Mouse (Mus musculus) c-Kit-negative CD71-positive TER-119-positive erythroid progenitor cells, embryonic 14.5 days (primary cell): ENCODE data around the gene Asic2.
"Not testable (repeated sequence)": the region's sequence is repeated elsewhere in the genome, so short reads cannot be mapped to it uniquely, and the experiment has no call there.

Source experiments
- DNase-seq: peaks from one replicate; pipeline ENCODE4 v3.0.0-alpha.2; 2013; ENCODE audit warnings: low read depth, low spot score

Asic2 gene

DNA sequence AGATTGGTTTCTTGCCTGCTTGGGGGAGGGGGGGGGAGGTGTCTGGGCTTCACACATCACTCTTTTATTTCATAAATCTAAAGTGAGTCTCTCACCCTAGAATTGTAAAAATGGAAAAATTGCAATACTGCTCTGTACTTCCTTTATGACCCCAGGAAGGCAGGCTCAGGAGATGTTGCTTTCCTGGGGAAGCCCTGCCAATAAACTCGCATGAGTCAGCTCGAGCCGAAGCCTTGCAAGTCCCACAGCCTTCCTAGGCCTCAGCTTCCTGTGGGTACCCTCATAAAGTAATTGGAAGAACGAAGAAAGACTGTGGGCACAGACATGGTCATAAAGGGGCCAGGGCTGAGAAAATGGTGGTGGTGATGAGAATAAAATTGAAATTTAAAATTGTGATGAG lies 607.2 kb downstream of the Asic2 start:
- no peak for DNase-seq

DNA sequence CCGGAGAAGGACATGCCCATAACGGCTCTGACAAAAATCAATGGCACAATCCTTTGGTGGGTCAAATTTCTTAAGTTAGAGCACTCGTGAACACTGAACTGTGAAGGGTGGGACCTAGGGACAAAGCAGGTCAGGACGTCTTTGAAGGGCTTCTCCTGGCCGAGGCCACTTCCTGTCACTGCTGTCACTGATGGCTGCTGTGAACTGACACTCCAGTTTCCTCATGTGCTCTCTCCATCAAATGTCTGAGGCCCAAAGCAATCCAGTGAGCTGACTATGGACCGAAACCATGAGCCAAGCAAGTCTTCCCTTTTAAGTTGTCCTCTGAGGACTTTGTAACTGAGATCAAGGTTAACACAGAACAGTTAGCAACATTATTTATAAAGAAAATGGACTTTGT lies 617.8 kb downstream of the Asic2 start:
- DNase-seq: not testable (repeated sequence)

DNA sequence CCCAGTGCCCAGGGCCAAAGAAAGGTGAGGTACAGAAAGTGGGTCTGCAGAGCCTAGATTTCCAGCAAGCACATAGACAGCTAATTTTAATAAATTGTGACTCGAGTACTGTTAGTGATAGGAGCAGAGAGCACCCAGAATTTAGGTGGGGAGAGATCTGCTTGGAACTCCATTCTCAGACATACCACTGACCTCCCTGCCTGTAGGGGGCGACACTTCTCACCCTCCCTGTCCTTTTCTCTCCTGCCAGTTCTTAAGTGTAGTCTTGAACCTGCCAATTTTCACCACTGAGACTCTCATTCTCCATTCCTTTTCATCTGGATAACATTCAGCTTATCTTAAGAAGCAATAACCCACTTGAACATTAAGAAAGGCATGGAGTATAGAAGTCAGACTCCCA lies 636.3 kb downstream of the Asic2 start:
- no peak for DNase-seq

DNA sequence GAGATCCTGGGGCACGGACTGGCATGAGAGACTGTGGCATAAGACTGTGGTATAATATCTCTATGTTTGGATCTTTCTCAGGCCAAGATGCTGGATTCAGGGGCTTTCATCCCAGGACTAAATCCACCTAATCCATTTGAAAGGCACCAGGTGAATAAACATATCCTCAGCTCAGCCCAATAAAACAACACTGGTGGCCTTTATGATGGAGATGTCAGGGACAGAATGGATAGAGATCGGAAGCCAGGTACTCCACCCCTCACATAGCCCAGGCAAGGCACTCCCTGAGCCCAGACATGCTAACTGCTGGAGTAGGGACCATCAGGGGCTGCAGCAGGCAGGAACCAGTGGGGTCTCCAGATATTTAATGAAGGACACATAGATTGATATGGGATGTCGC lies 637.3 kb downstream of the Asic2 start:
- DNase-seq: no peak

DNA sequence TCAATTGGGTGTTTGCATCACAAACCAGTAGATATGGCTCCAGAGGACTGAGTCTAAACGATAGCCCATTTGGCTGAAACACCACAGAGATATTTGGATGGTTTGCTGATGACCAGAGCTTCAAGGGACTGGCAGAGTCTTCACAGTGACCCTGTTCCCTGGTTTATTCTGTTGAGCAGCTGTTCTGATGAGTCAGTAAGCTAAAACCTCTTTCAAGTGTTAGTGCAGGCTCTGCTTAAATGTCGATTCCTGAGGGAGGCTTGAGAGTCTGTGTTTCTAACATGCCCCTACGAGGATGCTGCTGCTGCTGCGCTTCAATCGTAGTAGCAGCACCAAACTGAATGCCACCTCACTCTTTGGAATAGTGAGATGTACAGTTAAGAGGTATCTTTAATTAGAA lies 640.2 kb downstream of the Asic2 start:
- no peak for DNase-seq

DNA sequence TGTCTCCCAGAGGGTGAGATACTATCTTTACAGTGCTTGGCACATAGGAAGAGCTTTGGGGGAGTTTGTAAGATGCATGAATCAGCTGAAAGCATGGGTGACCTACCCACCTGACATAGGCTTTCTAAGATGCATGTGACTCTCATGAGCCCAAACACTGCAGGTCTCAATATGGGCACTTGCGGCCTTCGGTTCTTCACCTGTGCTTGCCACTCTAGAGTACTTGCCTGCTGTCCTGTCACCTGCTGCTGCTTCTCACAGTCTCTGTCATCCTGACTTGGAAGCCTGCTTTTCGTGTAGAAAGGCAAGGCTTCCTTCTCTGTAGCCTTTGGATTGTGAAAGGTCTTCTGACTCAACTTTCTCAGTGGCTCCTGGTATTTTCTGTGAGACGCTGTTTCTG lies 645.1 kb downstream of the Asic2 start:
- no peak for DNase-seq

DNA sequence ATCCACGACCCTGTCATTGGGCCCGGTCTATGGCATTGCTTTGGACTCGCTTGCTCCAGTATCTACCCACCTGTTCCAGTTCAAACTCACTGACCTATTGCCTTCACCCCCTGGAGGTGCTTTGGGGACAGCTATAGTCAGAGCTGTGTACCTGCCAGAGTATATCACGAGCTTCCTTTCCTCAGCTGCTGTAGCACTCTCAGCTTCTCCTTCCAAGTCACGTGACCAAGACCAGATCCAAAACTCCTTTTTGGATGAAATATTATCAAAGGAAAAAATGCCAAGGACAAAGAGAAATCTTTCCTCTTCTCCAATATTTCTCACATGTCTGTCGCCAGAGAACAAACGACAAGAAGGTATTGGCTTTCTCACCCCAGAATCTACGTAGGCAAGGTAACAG lies 645.8 kb downstream of the Asic2 start:
- no peak for DNase-seq

DNA sequence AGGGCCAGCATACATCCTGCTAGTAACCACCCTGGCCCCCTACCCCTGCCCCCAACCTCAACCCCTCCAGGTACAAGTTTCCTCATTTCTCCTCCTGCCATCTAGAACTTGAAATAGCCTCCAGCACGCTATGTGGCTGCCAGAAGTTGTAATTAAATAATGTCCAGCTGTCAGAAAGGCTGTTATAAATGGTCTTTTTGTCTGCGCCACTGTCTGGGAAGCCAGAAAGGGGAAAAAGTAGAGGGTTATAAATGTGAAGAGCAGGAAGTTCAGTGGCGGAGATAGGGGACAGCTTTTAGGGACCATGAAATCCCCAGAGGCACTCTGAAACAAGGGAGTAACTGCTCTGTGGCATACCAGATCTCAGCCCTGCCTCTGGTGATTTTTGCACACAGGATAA lies 678.2 kb downstream of the Asic2 start:
- DNase-seq: no peak

DNA sequence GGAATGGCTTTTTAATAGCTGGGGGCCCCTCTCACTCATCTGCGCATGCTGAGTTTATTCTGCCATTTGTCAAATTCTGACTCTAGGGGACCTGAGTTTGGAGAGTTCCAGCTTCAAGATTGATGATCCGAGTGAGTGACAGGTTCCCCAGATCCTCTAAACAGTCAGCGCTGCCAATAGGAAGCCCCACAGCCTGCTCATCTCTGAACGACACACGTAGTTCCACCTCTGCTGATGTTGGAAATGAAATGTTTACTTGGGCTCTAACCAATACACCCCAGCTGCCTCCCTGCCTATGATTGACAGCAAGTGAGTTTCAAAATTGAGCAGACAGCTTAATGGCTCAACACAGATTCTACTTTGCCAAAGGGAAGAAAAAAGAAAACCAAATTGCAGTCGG lies 685.1 kb downstream of the Asic2 start:
- no peak for DNase-seq

DNA sequence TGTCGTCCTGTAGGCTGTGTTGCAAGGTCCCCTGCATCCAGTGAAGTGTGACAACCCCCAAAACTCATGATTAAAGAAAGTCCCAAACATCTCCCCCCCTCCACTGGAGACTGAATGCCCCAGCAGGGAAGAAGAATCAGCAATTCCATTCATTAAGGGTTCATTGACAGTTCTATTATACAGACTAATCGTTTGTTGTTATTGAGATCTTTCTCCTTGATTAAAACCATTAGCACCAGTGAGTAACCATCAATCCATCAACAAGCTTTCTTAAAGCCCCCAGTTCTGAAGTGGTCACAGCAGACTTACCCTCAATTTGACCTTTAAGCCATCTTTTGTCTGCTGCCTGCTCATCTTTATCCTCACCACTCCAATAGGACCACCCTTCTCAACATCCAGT lies 688.2 kb downstream of the Asic2 start:
- DNase-seq: no peak

DNA sequence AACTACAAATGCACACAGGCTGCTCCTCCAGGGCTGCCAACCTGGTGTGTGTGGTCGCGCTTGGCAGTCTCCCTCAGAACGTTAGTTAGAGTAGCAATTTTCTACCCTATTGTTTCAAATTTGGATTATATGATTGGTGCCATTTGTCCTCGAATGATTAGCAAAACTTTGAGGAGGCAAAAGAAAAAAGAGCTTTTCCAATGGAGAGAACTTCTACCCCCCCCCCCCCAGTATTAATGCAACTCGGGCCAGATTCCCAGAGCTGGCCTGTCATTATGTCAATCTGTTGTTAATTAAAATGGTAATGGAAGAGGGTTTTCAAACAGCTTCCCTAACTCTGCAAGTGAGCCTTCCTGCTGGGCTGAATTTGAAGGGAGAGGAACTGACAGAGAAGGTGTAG lies 690.9 kb downstream of the Asic2 start:
- no peak for DNase-seq

DNA sequence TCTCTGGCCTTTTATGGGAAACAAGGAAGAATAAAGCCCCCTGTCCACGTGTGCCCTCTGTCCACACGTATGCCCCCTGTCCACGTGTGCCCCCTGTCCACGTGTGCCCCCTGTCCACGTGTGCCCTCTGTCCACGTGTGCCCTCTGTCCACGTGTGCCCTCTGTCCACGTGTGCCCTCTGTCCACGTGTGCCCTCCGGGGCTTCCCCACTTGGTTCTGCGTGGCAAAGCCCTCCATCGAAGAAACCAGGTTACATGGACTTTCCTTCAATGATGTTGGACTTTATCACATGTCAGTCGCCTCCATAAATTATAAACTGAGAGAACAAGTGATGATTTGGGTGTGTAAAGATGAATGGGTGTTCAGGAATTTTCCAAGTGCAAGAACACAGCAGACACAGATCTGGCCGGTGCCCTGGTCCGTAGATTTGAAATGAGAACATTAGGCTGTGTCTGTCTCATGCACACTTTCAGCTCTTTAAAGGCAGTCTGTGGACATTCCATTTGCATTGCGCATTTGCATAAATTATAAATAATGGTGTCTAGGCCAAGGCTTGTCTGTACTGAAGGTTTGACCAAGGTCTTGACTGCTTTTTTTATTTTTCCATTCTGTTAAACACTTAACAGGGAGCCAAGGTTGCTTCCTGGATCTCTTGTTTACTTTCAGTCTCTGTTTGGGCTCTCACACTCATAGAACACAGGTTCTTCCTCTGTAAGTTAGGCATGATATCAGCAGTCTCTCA lies 695.4 kb downstream of the Asic2 start:
- no peak for DNase-seq

DNA sequence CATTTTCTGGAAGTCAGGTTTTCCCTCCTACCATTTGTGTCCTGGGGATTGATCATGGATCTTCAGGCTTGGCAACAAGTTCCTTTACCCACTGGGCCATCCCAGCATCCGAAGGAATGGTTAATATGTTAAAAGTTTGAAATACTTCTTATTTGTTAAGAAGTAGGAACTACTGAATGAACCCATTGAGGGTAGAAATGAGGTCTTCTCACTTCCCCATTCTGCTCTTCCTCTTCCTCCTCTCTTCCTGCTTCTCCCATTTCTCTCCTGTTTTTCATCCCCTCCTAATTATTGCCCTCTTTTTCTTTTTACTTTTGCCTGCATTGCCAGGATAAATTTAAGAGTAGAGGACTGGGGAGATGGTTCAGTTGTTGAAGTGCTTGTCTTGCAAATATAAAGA lies 696.8 kb downstream of the Asic2 start:
- no peak for DNase-seq

DNA sequence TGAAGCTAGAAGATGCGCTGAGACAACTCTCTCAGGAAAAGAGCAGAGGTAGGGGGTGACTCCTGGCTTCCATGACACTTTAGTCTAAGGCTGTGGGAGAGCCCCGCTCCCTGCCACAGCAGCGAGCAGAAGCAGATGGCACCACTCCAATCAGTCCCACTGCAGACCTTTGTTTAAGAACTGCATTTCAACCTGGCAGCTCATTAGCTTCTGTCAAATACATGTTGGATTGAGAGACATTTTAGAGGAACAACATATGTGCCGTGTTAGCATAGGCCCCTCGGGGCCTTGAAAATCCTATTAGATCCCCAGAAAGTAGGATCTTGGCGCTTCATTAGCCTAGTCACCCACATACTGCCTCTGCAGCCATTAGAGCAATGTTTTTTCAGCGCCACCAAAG lies 697.7 kb downstream of the Asic2 start:
- no peak for DNase-seq

DNA sequence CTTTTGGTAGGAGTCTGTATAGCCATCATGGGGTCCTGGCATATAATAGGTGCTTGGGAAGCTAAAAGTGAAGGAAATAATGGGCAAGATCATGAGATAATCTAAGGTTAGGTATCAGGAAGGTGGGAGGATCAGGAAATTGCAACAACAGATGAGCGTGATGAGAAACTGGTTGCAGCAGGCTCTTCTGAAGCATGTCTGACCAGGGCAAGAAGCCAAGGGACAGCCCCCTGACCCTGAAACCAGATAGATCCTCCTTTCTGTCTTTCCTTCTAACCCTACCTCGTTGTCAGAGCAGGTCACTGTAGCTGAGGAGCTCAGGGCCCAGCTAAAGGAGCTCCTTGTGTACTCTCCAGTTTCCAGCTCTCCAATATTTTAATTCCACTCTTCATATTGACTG lies 704.5 kb downstream of the Asic2 start:
- no peak for DNase-seq

DNA sequence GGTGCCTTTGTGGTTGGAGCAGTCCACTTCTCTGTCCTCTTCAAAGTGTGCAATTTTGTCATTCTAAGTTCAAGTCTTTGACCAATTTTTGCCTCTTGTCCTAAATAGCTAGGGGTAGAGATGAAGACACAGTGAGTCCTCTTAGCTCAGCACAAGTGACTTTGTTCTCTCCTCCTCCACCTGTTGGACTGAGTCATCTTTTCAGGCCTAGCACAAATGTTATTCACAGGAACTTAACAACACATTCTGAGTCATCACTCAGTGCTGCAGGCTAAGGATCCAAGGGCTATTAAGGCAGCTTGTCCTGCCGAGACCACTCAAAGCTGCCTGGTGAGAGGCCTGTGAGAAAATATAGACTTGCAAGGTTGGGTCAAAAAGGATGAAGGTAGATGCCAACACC lies 705.1 kb downstream of the Asic2 start:
- DNase-seq: no peak

DNA sequence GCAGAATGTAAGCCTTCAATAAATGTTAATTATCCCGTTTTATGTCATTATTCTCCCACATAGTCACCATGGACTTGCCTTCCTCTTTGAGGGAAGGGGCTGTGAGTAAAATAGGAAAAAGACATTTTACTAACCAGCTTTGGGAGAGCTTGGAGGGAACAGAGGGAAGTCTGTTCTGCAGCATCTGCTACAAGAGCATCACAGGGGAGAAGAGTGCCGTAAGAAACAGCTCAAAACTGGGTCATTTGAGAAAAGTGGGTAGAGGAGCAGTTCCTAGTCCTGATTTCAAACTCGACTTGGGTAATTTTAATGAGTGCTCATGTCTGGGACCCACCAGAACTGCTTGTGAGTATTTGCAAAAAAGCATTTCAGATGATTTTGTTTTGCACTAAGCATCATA lies 707.0 kb downstream of the Asic2 start:
- no peak for DNase-seq

DNA sequence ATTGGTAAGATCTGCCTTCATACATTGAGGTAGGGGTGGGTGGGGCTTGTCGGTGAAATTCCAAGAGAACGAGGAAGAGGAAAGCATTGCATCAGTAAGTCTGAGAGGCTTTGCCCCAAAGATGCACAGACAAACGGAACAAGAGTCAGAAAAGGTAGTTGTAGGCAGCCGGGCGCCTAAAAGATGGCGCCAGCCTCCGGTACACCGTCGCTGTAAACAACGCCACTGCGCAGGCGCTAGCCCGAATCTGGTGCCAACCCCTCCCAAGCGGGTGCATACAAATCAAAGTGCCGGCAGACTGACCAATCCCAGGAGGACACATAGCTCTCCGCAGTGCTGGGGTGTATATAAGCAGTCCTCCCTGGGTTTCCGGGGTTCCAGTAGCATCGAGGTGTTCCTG lies 727.1 kb downstream of the Asic2 start:
- DNase-seq: not testable (repeated sequence)

DNA sequence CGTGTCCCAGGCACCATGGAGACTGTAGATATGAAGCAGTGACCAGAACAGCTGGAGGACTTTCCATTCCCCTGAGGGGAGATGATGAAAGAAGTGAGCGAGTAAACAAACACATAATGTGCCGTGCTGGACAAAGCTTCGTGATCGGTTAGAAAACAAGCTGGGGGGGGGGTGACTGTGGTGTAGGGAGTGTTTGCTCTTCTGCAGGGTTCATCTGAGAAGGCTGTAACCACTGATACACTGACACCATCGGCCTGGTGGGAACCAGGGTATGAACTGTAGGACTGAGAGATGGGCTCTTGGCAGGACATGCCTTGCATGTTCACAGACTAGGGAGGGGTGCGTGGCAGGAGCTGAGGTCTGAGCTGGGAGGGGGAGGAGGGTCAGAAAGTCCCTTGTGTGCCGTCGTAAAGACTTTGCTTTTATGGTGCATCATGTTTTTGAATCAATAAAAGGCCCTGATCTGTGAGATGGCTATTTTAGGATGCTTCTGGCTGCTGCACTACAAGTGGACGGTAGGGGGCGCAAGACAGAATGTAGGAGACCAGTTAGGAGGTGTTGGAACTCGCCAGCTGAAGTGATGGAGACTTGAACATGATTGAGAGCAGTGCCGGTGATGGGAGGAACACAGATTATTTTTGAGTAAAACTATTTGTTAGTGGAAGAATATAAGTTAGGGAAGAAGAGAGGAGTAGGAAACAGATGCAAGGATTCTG lies 728.1 kb downstream of the Asic2 start:
- DNase-seq: no peak

DNA sequence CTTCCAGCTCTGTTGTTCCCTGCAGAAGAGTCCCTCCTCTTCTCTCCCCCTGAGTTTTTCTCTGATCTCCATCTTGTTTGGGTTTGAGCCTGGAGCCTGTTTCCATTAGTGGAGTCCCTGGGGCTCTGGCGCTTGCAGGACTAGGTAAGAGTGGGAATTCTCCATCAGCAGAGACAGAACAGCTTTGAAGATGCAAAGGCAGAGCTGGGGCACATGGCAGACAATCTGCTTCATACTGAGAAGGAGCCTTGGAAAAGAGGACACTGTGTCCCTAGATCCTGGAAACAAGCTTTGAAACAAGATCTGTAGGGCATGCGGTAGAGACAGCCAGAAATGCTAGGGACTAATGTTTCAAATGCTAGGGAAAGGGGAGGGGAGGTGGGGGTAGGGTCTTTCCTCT lies 729.2 kb downstream of the Asic2 start:
- DNase-seq: no peak

DNA sequence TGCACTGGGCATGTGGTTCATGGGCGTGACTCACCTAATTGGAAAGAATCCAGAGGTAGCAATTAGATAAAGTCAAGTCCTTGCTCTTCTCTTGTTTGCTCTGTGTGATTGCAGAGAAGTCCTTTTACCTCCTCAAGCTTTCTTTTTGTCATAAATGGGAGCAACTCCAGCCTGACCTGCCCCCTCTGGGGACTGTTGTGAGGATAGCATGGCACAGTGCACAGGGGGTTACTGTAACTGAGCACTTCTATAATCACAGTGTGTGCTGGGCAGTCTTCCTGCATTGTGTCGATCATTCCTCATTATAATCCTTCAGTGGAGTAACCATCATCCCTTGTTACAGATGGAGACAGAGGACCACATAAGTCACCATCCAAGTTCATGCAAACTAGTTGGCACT lies 732.2 kb downstream of the Asic2 start:
- DNase-seq: no peak

DNA sequence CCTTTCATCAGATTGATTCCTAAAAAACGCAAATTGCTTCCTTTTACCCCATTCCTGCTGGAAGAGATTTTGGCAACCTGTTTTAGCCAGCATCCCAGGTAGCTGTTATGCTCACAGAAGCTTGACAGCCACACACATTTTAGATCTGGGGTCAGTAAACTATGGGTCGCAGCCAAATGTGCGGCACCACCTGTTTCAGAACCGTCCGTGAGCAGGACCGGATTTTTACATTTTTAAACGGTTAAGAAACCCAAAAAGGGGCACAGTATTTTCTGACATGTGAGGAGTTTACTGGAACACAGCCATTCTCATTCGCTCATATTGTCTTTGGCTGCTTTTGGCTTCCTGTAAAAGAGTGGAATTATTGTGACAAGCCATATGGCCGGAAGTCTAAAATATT lies 744.9 kb downstream of the Asic2 start:
- no peak for DNase-seq

DNA sequence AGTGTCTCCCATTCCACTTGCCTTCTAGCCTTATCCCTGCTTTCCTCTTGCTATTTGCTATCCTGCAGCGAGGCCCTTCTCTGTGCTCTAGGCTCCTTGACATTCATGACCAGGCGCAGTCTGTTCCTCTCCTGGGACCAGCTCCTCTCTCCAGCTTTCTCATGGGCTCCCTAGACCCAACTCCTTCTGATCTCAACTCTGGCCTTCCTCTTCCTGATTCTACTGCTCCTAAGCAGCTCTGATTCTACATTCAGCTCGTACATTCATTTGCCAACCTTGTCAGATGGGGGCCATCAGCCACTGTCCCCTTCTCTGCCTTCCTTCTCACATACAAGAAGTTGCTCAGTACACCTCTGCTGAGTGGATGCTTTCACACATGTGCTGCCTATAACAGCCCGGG lies 747.5 kb downstream of the Asic2 start:
- no peak for DNase-seq

DNA sequence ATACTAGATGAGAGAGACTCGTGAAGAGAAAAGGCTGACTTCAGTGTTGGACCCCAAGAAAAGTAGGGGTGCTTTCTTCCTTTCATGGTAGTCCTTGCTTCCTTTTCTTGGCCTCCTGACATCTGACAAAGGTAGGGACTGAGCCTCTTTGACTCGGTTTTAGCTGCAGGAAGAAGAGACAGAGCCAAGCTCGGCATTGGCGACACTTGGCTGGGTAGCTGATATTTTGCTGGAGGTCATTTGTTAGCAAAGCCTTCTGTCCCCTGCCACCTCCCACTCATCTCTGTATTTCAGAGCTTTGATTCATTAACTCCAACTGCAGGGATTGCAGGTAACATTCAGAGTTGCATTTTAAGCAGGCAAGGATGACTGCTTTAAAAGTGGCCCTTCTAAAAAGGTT lies 762.8 kb downstream of the Asic2 start:
- no peak for DNase-seq
